Mouse (Mus musculus) heart, embryonic 12.5 days (tissue): ENCODE measurements around the gene Ccdc146. TPM values are rescaled to one million over a fixed set of nuclear protein-coding genes. Genes with fewer than 3 reads are reported as not detected.

Experiments
- ATAC-seq: fragments of 200-750 bp; cut with Nextera tagmentation; 2 replicates; pipeline ENCODE4 v1.8.0; 2017; ENCODE audit warnings: moderate TSS enrichment, moderate library complexity; ENCODE audit not compliant: insufficient number of reproducible peaks, low FRiP score
- H3K27ac ChIP-seq: fragments of 300-500 bp; sonication (generic); 2 replicates; pipeline ENCODE4 v1.5.1; 2016; ENCODE audit warnings: mild to moderate bottlenecking, moderate library complexity; ENCODE audit not compliant: poor library complexity, severe bottlenecking
- H3K27me3 ChIP-seq: fragments of 300-500 bp; sonication (generic); replicated peaks from 2 replicates; pipeline ENCODE4 v1.6.1; 2016; ENCODE audit warnings: mild to moderate bottlenecking, moderate library complexity
- H3K36me3 ChIP-seq: fragments of 300-500 bp; sonication (generic); 2 replicates; pipeline ENCODE4 v1.6.1; 2016; ENCODE audit warnings: mild to moderate bottlenecking, moderate library complexity
- H3K4me1 ChIP-seq: fragments of 300-500 bp; sonication (generic); replicated peaks from 2 replicates; pipeline ENCODE4 v1.6.1; 2016; ENCODE audit warnings: mild to moderate bottlenecking
- H3K4me2 ChIP-seq: fragments of 300-500 bp; sonication (generic); 2 replicates; pipeline ENCODE4 v1.6.1; 2016; ENCODE audit warnings: mild to moderate bottlenecking, moderate library complexity
- H3K4me3 ChIP-seq: fragments of 300-500 bp; sonication (generic); 2 replicates; pipeline ENCODE4 v1.5.1; 2016; ENCODE audit warnings: mild to moderate bottlenecking
- H3K9ac ChIP-seq: fragments of 300-500 bp; sonication (generic); 2 replicates; pipeline ENCODE4 v1.6.1; 2016; ENCODE audit warnings: mild to moderate bottlenecking, moderate library complexity
- H3K9me3 ChIP-seq: fragments of 300-500 bp; sonication (generic); replicated peaks from 2 replicates; pipeline ENCODE4 v1.6.1; 2016; ENCODE audit warnings: mild to moderate bottlenecking, moderate library complexity
- WGBS: fragments of 180-500 bp; shearing (Covaris S2); methylation state at CpG from one replicate; pipeline ENCODE4 v1.1.7; 2016; 5-methylcytosine and 5-hydroxymethylcytosine counted together
- polyA plus RNA-seq: library from polyadenylated mRNA; unstranded; fragments of >200 nt; fragmentation: Nextera tagmentation; extraction: Ambion mirVana; gene quantifications from 2 replicates; pipeline ENCODE4 v1.2.1, GENCODE M21; 2016

The Ccdc146 gene
- 1.3 and 2.1 TPM in 2 replicates for polyA plus RNA-seq

DNA sequence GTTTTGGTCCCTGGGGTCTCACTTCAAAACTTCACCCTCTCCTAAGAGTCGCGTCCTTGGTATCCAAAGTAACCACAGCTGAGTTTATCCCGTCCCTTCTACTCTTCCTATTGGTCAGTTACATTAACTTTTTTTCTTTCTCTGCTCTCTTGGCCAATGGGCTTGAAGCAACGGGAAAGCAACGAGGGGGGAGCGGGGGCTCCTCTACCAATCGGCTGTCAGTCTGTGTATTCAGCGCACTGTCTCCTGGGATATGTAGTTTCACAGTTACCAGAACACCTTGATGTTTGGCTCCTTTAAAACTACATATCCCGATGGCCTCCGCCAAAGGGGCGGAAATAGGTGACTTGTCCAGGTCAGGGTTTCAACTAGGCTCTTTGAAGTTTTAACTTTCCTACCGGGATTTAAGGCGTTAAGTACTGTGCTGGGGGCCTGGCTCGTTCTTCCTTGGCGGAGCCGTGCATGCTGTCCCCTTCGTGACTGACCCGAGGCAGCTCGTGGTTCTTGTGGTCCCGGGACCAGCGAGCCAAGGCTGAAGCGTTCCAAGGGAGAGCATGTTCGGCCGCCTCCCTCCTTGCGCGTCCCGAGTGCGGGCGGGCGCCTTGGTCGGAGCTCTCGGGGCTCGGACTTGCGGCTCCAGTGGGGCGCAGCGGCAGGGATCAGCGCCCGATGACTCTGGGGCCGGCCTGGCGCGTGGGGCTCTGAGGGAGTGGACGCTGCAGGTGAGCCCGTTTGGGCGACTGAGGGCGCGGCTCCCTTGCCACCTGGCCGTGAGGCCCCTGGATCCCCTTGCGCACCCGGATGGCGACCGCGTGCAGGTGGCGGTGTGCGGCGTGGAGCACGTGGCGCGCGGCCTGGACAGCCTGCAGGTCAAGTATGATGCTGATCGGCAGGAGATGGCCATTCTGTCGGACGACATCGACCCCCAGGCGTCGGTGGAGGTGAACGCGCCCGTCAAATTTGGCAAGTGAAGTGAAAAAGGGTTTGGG is at the start of gene Ccdc146, which contains the start of gene Fam185a:
TSS of gene Ccdc146 (minus strand) at position 64 of the 989 bp plus-strand sequence.
TSS of gene Fam185a (plus strand) at position 345 of the 989 bp plus-strand sequence.
- peak within 1 kb of the TSS; percentile 86 for H3K4me3 ChIP-seq
- H3K4me1 ChIP-seq = peaks cover 11% of the 10 kb centered on the region
- H3K4me2 ChIP-seq = peak within 1 kb of the TSS; percentile 98
- H3K9ac ChIP-seq = peak within 1 kb of the TSS; percentile 85
- peak within 1 kb of the TSS; percentile 24; the same call in 1 of the 2 replicates for H3K27ac ChIP-seq
- H3K9me3 ChIP-seq = no peaks in the 10 kb centered on the region
- WGBS = under 1% methylated on average over 68 of the region's 68 CpGs
- H3K27me3 ChIP-seq = no peaks in the 10 kb centered on the region
- no peaks in the 10 kb centered on the region for H3K36me3 ChIP-seq
- peak; percentile 100 for ATAC-seq

DNA sequence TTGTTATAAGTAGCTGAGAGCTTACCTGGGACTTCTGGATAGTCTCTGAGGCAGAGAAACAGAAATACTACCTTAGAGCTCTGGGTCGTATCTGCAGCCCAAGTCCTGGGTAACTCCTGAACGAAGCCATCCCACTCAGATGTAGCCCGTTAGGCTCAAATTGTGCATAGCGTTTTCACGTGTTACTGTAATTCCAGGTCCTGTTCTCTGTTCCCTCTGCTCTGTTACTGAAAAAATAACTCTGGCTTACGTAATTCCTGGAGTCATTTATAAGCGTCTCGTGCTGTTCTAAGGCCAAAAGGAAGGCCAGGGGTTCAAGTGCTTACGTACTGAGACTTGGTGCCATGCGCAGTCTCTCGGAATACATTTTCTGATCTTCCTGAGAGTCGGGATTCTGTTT is 43.6 kb upstream of the Ccdc146 start:
- H3K4me1 ChIP-seq = no peaks in the 10 kb centered on the region
- H3K27ac ChIP-seq = no peak overlapping the region
- H3K9ac ChIP-seq = no peak overlapping the region
- no peak overlapping the region for H3K4me2 ChIP-seq
- no peak for ATAC-seq
- no peaks in the 10 kb centered on the region for H3K27me3 ChIP-seq
- H3K36me3 ChIP-seq = no peaks in the 10 kb centered on the region
- no peak overlapping the region for H3K4me3 ChIP-seq
- no peaks in the 10 kb centered on the region for H3K9me3 ChIP-seq
- 87% methylated on average over 12 of the region's 12 CpGs for WGBS

- H3K4me1 ChIP-seq = no peaks in the 10 kb centered on the region
- H3K4me3 ChIP-seq = no peak overlapping the region
- no peak overlapping the region for H3K9ac ChIP-seq
- H3K27ac ChIP-seq = no peak overlapping the region
- no peaks in the 10 kb centered on the region for H3K36me3 ChIP-seq
- no peaks in the 10 kb centered on the region for H3K27me3 ChIP-seq
- H3K9me3 ChIP-seq = no peaks in the 10 kb centered on the region
- ATAC-seq = no peak
- 80% methylated on average over 7 of the region's 7 CpGs for WGBS
- H3K4me2 ChIP-seq = no peak overlapping the region
Observed at GRCm38 (mm10) chr5:21467387-21467786, 42.9 kb upstream of the Ccdc146 start.

DNA sequence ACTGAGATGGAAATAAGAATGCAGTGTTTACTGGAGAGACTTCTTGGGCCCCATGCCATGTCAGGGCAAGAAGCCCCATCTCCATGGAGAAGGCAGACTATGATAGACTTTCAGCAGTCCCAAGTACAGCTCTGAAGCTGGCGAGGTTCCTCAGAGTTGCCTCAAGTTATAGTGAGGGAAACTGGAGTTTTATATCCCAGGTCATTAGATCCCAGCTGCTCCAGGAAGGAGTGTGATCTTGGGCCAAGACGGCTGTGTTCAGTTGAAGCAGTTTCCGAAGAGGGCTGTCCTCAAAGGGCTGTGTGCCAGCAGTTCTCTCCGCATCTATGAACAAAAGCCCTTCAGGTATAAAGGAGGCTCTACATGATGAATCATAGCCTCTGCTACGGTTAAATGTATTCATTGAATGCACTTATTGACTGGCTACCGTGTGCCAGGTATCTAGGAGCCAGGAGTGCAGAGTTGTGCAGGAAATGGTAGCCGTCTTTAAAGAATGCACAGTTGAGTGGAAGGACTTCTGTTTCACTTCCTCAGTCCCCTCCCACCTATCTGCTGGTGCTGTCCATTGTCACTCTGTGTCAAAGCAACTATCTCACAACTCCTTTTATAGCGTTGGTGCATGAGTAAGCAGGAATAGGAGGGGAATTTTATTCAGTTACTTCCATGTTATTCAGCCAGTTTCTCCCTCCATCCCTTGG is 16.5 kb upstream of the Ccdc146 start:
- Histone ChIP-seq H3K4me2 (no peak overlapping the region), H3K4me3 (no peak overlapping the region), H3K4me1 (peaks cover 15% of the 10 kb centered on the region), H3K27me3 (no peaks in the 10 kb centered on the region), H3K36me3 (no peaks in the 10 kb centered on the region; the same call in 1 of the 2 replicates), H3K9ac (no peak overlapping the region), H3K9me3 (no peaks in the 10 kb centered on the region), H3K27ac (peak overlapping the region; percentile 10; the same call in 1 of the 2 replicates)
- peak; percentile 53; the same call in 1 of the 2 replicates for ATAC-seq
- 53% methylated on average over 8 of the region's 8 CpGs for WGBS

GRCm38 (mm10) chr5:21439446-21440110 is 15.1 kb upstream of the Ccdc146 start:
- 77% methylated on average over 7 of the region's 7 CpGs for WGBS
- Histone ChIP-seq H3K4me1 (peaks cover 15% of the 10 kb centered on the region), H3K4me2 (no peak overlapping the region), H3K4me3 (no peak overlapping the region), H3K27ac (no peak overlapping the region), H3K27me3 (no peaks in the 10 kb centered on the region), H3K9ac (no peak overlapping the region), H3K9me3 (no peaks in the 10 kb centered on the region), H3K36me3 (no peaks in the 10 kb centered on the region; the same call in 1 of the 2 replicates)
- no peak for ATAC-seq

DNA sequence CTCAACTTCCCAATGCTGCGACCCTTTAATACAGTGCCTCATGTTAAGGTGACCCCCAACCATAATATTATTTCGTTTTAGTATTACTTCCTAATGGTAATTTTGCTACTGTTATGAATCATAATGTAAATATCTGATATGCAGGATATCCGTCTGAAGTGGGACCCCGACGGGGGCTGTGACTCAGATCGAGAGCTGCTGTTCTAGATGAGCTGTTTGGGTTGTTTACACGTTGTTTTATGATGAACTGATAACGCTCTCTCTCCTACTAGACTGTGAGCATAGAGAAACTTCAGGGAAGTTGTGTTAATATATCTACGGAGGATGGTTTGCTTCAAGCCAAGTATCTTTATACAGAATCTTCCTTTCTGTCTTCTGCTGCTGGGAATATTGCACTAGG is 14.0 kb upstream of the Ccdc146 start:
- no peak overlapping the region for H3K4me2 ChIP-seq
- no peaks in the 10 kb centered on the region for H3K9me3 ChIP-seq
- no peaks in the 10 kb centered on the region; the same call in 1 of the 2 replicates for H3K36me3 ChIP-seq
- ATAC-seq = no peak
- no peak overlapping the region for H3K9ac ChIP-seq
- no peak overlapping the region for H3K4me3 ChIP-seq
- H3K27ac ChIP-seq = no peak overlapping the region
- 83% methylated on average over 9 of the region's 9 CpGs for WGBS
- H3K27me3 ChIP-seq = no peaks in the 10 kb centered on the region
- peaks cover 15% of the 10 kb centered on the region for H3K4me1 ChIP-seq

DNA sequence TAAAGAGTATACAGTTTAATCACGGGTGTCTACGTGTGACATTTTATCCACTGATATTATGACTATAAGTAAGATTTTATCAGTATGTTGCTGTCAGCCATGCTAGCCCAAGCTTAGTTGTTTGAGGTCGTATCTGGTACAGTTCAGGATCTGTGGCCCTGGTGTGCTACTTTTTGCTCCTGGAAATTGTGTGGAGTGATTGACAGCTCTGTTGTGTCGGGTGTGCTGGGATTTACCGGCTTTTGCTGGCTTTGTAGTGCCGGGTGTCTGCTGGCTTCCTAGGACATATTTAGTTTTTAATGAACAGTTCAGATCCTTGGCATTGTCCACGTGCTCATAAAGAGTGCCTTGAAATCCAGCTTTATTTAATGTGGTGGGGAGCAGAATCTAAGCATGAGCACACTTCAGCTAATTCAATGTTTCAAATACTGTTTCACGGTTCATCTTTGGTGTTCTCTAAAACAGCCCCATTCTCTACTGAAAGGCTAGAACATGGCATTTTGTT is 12.0 kb upstream of the Ccdc146 start:
- ATAC-seq = no peak
- Histone ChIP-seq H3K4me1 (peaks cover 9% of the 10 kb centered on the region), H3K27ac (no peak overlapping the region), H3K9me3 (no peaks in the 10 kb centered on the region), H3K4me2 (no peak overlapping the region), H3K27me3 (no peaks in the 10 kb centered on the region), H3K4me3 (no peak overlapping the region), H3K36me3 (no peaks in the 10 kb centered on the region), H3K9ac (no peak overlapping the region)
- 67% methylated on average over 8 of the region's 8 CpGs for WGBS

GRCm38 (mm10) chr5:21434148-21434929 is 9.9 kb upstream of the Ccdc146 start:
- Histone ChIP-seq H3K27me3 (no peaks in the 10 kb centered on the region), H3K9me3 (no peaks in the 10 kb centered on the region), H3K9ac (no peak overlapping the region), H3K4me2 (no peak overlapping the region), H3K36me3 (no peaks in the 10 kb centered on the region), H3K27ac (no peak overlapping the region), H3K4me1 (no peaks in the 10 kb centered on the region), H3K4me3 (no peak overlapping the region)
- no peak for ATAC-seq
- 73% methylated on average over 11 of the region's 11 CpGs for WGBS

DNA sequence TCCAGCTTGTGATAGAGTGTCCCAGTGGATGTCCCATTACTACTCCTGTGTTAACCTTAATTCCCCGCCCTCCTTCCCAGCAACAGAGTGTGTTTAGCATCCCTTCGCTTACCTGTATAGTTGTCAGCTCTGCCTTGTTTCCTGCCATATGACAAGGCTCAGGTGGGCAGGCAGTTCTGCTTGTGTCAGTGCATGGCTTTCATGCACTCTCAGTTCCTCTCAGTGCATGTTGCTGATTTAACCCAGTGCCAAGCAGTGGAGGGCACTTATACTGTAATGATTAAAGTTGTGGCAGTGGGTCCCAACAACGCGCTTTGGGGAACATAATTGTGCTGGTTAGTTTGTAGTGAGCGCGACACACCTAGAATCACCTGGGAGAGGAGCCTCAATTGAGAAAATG is 2.2 kb upstream of the Ccdc146 start:
- ATAC-seq = no peak
- peaks cover 11% of the 10 kb centered on the region for H3K4me1 ChIP-seq
- H3K27ac ChIP-seq = no peak overlapping the region
- no peaks in the 10 kb centered on the region for H3K36me3 ChIP-seq
- no peaks in the 10 kb centered on the region for H3K27me3 ChIP-seq
- H3K9ac ChIP-seq = no peak overlapping the region
- H3K9me3 ChIP-seq = no peaks in the 10 kb centered on the region
- no peak overlapping the region for H3K4me3 ChIP-seq
- WGBS = 93% methylated on average over 6 of the region's 6 CpGs
- H3K4me2 ChIP-seq = peak overlapping the region; percentile 98; the same call in 1 of the 2 replicates

DNA sequence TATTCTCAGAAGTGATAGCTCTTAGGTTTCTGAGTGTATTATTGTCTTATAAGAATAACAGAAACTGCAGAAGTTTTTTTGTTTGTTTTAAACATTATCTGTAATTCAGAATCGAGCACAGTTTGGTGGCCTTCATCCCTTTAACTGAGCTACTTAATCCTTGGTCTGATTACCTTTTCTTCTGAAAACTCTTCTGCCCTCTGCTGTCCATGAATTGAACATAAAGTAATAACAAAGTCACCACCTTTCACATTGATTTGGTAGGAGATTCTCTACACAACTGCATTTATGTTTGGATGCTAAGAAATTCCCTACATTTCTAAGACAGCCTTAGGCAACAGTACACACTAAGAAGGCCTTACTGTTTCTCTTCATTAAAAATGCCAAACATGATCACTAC is 3.9 kb downstream of the Ccdc146 start:
- Histone ChIP-seq H3K4me3 (no peak overlapping the region), H3K9me3 (no peaks in the 10 kb centered on the region), H3K36me3 (no peaks in the 10 kb centered on the region), H3K4me2 (no peak overlapping the region), H3K9ac (no peak overlapping the region), H3K27me3 (no peaks in the 10 kb centered on the region), H3K4me1 (no peaks in the 10 kb centered on the region), H3K27ac (no peak overlapping the region)
- 17% methylated on average over 1 of the region's 1 CpGs for WGBS
- ATAC-seq = no peak
